Mouse (Mus musculus) layer of hippocampus, adult 18-20 months (tissue): ENCODE measurements at regions not wholly inside any gene's neighbourhood (a gene's known extent, or its start where the extent isn't known, plus 50 kb on each side); places are given as distances from the start of the nearest gene placed in this dataset.
A peak's percentile ranks its signal among the peaks of the same experiment; 100 is the strongest.

Source experiments
- DNase-seq, 2 experiments: peaks; one replicate each; pipeline ENCODE4 v3.0.0; 2022; ENCODE audit warnings: low spot score in 2 of 2

DNA sequence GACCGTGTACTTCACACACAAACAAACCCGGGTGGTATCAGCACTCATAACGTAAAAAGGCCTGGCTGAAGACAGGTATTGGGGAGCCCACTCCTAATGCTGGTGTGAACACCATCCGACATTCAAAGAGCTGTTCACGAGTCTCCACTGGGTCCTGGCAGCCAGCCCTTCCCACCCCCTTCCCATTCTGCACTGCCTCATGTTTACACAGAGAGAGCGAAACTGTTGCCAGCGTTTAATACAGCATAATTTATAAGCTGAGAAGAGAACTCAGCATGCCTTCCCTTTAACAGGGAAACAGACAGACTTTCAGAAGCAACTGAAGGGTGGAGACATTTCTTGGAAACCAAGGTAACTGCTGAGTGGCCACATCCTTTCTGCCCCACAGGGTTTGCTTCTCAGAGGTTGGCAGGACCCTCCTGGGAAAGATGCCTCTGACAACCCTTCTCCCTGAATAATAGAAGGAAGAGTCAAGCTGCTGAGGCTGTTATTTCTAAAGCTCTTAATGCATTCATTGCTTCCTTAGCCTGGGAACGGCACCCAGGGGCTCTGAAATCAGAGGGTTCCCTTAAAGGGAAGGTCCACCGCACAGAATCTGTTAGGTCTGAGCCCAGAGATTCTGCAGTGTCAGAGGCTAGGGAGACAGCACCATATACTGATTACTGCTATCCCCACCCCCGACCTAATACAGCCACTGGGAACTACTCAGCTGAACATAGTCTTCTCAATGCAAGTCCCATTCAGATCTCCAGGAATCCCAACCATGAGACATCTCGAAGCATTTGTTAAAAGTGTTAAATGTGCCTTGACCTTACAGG is 412.4 kb upstream of the Id4 start:
- peak; percentile 64 to 81 for DNase-seq

- no peak for DNase-seq
These were observed 405.5 kb upstream of the Id4 start for GRCm38 (mm10) chr13:47855422-47856108.

- DNase-seq = no peak
These were observed 402.1 kb upstream of the Id4 start for GRCm38 (mm10) chr13:47858946-47859345.

DNA sequence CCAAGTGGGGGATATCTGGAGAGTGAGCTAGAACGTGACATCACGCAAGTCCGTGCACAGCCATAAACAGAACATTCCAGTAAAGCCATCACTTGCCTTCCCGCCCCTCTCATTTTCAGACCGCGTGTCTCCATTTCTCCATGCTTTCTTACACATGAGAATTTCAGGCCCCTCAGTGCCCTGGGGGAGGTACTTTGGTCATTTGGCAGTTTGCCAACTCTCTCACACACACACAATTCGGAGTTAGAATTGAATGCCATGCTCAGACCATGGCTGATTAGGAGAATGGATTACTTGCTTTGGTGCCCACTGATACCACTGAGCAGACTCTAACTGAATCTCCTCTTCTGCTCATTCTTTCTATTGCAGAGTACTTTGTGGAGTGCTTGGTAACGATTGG is 400.7 kb upstream of the Id4 start:
- DNase-seq = no peak

DNA sequence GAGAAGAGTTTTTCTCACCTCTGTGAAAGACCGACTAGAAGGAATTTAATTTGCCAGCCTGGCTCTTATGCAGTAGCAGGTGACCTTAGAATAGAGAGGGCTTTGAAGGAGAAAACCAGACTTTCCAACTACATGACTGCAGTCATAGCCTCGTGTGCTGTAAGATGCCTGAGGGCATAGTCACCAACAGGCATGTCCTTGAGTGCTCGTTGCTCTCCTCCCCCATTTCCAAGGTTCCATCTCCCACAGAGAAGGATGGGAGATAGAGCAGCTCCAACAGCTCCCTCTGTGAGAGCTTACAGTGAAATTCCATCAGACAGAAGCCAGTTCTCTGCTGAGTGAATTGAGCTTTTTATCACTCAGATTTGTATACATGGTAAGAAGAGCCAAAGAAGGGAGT is 398.1 kb upstream of the Id4 start:
- no peak for DNase-seq

DNA sequence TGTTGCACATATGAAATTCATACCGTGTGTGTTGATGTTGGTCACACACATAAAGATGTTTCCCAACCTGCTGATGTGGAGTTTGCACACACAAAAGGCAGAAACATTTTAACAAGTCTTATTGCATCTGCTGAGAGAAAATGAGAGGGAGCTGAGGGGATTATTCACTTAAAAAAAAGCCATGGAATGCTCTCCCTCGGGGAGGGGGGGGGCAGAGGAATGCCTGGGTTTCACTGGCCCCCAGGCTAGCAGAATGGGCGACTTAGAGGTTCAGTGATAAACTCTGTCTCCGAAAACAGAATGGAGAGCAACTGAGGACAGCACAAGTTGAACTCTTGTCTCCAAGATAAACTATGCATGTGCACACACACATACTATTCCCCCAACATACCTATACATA is 392.4 kb upstream of the Id4 start:
- DNase-seq = no peak

GRCm38 (mm10) chr13:47869670-47870532 is 391.1 kb upstream of the Id4 start:
- DNase-seq = no peak

DNA sequence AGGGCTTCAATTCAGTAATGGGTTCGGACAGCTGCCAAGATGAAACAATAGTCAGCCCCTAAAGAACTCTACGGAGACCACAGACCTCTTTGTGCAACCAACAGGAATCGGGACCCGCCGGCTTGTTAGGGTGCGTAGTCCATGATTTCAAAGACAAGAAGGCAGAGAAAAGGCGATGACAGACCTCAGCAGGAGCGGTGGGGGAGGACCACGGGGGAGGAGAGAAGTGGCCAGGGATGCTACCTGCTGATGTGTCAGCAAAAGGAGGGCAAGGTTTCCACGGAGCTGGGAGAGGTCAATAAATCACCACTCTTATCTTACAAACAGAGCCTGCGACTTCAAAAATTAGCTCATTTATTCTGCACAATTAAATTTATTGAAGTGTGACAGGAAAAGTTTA is 388.4 kb upstream of the Id4 start:
- no peak for DNase-seq

- no peak for DNase-seq
These were observed 368.5 kb upstream of the Id4 start for GRCm38 (mm10) chr13:47892569-47892968.

GRCm38 (mm10) chr13:47894331-47894730 is 366.7 kb upstream of the Id4 start:
- no peak for DNase-seq

DNA sequence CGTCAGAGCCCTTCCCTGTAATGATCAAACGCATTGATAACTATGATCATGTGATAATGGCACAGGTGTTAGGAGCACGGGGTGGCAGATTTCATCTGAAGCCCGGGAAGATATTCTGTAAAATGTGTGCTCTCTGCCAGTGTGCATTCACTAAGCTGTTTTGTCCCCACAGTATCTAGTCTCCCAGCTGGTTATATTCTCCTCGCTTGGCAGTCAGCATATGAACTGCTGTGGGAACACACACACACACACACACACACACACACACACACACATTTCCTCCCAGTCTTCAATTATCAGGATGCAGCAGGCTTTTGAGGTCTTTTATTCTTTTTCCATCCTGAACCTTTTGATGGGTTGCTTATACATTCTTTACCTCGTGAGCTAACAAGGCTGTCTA is 365.8 kb upstream of the Id4 start:
- peak in 1 of 2 experiments; percentile 23 for DNase-seq

DNA sequence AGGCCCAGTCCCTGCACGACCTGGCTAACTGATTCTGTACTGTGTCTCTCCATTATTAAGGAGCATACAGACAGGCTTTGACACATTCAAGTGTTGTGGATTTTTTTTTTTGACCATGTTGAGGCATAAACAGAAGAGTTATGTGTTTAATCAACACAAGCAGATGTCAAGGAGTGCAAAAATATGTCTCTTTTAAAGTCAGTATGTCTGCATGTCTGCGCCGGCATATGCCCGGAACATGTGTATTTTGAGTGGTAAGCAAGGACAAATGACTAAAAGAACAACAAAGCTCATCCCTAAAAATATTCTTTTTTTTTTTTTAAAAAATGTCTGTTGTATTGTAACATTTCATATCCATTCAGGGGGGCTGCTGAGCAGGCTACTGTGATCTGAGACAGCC is 364.4 kb upstream of the Id4 start:
- DNase-seq = peak; percentile 12 to 55

GRCm38 (mm10) chr13:47909851-47910530 is 351.0 kb upstream of the Id4 start:
- DNase-seq = no peak

DNA sequence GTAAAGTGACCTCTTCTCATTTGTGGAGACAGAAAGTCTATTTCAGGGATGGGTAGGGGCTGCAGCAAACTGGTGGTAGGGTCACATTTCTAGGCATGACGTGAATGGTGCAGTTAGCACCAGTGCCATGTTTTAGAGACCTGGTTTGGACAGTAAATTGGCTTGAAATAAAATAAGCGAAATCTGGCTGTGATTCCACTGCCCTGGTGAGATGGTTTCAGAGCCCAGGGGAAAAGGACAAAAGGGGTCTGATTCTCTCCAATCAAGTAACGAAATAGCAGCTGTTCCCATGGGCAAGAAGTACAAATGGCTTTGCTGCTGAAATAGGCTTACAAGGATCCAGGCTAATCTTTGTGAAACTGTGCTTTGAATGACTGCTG is 350.5 kb upstream of the Id4 start:
- no peak for DNase-seq

DNA sequence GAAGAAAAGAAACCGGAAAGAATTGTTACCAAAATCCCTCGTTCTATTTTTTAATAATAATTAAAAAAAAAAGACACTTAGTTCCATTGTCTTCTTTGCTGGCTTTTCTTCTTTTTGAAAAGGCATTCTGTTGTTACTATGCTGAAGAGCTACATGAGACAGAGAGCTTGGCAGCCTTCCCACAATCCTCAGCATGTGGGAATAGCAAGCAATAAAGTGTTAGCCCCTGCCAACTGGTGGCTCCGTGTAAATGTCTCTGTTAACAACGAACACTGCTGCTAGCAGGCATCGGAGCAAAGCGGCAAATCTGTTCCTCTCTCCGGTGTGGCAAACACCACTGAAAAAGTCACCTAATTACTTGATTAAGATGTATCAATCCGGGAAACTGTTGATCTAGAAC is 344.6 kb upstream of the Id4 start:
- peak; percentile 76 to 92 for DNase-seq

DNA sequence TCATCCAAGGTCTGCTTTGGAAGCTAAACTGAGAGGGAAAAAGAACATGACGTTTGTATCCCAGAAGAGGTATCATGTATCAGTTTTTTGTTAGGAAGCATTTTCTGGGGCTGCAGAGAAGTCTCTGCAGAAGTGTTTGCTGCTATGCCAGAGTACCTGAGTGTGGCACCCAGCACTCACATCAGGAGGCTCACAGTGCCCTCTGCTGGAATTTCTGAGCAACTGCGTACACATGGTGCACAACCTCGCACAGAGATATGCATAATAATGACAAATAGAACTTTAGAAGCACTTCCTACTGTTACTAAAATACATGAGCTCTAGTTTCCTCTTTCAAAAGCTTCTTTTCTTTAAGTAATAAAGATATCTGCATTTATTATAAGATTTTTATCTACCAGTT is 343.7 kb upstream of the Id4 start:
- DNase-seq = no peak

- DNase-seq = no peak
These were observed 340.0 kb upstream of the Id4 start for GRCm38 (mm10) chr13:47921044-47921443.

DNA sequence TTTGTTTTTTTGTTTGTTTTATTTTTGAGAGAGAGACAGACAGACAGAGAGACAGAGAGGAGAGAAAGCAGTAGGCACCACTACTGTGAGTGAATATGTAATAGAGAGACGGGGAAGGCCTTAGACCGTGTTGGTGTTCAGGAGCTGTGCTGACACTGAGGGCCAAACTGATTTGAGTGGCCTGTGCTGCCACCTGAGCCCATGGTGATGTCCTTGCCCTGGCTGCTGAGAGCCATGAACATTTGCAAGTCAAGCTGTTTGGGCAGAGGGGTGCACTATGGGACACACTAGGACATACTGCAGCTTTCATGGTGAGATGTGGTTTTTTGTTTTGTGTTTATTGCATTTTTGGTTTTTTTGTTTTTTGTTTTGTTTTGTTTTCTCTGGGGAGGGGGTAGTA is 320.3 kb upstream of the Id4 start:
- no peak for DNase-seq

DNA sequence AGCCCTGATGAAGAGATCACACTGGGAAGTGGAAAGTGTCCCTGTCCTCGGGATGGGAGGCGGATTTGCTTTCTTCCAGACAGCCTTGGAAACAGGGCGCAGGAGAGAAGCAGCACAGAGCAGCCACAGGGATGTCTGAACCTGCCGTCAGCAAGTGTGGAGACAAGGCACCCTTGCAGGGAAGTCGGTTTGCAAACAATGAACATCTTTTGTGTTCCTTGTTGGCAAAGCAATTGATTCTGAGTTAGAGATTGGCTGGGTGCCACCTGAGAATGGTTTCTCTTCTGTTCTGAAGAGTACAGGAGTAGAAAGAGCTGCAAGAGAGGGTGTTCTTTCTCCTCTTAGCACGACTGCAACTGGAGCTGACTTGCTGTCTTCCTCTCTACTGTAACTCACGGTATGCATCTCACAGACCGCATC is 318.6 kb upstream of the Id4 start:
- DNase-seq = peak in 1 of 2 experiments; percentile 15

GRCm38 (mm10) chr13:47943645-47944044 is 317.4 kb upstream of the Id4 start:
- DNase-seq = no peak
